Mouse (Mus musculus): ENCODE measurements at regions not wholly inside any gene's neighbourhood (a gene's known extent, or its start where the extent isn't known, plus 50 kb on each side); places are given as distances from the start of the nearest gene placed in this dataset.

GRCm38 (mm10) chrX:77451977-77452675 lies 58.7 kb upstream of the Tbl1x start:
- no peak for ATAC-seq (ENCODE audit: insufficient number of reproducible peaks, low FRiP score, low TSS enrichment, low read depth)
- 100% methylated on average over 1 of the region's 1 CpGs for WGBS
- H3K4me2 ChIP-seq (ENCODE audit: low read depth, severe bottlenecking) = no peak overlapping the region
- no peaks in the 10 kb centered on the region for H3K36me3 ChIP-seq (ENCODE audit: control insufficient read depth, insufficient read depth, low read length)
- DNase-seq (ENCODE audit: low spot score) = no peak
- no peak overlapping the region for H3K9ac ChIP-seq (ENCODE audit: low read length)
- H3K4me1 ChIP-seq (ENCODE audit: control insufficient read depth, insufficient read depth, low read length) = no peaks in the 10 kb centered on the region
- H3K4me3 ChIP-seq (ENCODE audit: low read depth, low read length) = no peak overlapping the region
- H3K9me3 ChIP-seq (ENCODE audit: control insufficient read depth, low read length) = no peaks in the 10 kb centered on the region
- no peak overlapping the region for H3K27ac ChIP-seq (replicated peaks; ENCODE audit: low read depth, low read length)
- H3K27me3 ChIP-seq (ENCODE audit: control insufficient read depth, insufficient read depth, low read length) = no peaks in the 10 kb centered on the region
